Mouse (Mus musculus): ENCODE results near the gene Tnxb. TPM values are rescaled to one million over a fixed set of nuclear protein-coding genes. Genes with fewer than 3 reads are reported as not detected.

Gene Tnxb
- total RNA-seq, 1 experiment: 0.18 TPM

DNA sequence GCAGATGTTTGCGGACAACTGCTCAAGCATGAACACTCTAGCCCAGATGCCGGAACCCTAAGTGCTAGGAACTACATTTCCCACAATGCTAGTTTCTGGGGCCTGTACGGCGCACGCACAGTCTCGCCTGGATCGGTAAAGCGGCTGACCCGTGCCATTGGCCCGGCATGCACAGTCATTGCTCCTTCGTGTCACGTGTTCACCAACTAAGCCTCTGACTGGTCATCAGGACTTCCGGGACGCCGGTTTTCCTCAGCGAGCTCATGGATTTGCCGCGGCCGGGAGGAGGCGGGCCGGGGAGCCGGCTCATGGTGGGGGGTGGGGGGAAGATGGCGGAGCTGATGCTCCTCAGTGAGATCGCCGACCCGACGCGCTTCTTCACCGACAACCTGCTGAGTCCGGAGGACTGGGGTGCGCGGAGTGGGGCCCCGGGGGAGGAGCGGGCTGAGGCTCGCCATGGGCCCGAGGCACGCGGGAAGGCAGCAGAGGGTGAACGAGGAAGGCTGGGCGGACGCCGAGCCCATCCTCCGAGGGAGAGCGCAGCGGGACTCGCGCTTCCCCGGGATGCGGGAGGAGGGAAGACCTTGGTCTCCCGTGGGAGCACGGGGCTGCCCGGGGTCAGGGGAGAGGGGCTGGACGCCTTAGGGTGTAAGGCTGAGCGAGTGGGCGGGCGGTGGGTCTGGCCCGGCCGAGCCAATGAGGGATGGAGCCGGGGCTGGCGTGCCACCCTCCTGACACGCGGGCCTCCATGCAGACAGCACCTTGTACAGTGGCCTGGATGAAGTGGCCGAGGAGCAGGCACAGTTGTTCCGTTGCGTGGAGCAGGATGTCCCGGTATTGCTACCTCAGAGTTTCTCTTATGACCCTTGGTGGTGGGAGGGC is 23.2 kb upstream of the Tnxb start, which contains the start of gene Atf6b:
TSS of gene Atf6b (plus strand) at position 241 of the 882 bp plus-strand sequence.
- Histone ChIP-seq H3K36me3 (ENCODE audit: control insufficient read depth, insufficient read depth, low read length, poor library complexity, severe bottlenecking) (peaks cover 28% of the 10 kb centered on the region), H3K4me3 (ENCODE audit: insufficient read depth in 1 of 2, low read depth in 1 of 2, low read length in 2 of 2, poor library complexity in 1 of 2, severe bottlenecking in 1 of 2) (peak within 1 kb of the TSS; percentile 95), H3K4me1 (ENCODE audit: control insufficient read depth in 2 of 2, insufficient read depth in 2 of 2, low read length in 2 of 2, poor library complexity in 1 of 2) (peaks cover 0 to 11% of the 10 kb centered on the region in 2 experiments; a peak in 2 of 4 replicates), H3K9me3 (ENCODE audit: control insufficient read depth, insufficient read depth, low read depth, low read length) (no peaks in the 10 kb centered on the region), H3K27ac (ENCODE audit: insufficient read depth, low read depth, low read length, poor library complexity, severe bottlenecking) (peak within 1 kb of the TSS; percentile 49; the same call in 1 of the 2 replicates), H3K9ac (ENCODE audit: insufficient read depth, low read depth, low read length, poor library complexity, severe bottlenecking) (peak within 1 kb of the TSS; percentile 92)
- DNase-seq (ENCODE audit: low read depth, low spot score): peak; percentile 91
- in situ Hi-C loops (cut with MboI; ENCODE audit: low sequenced_read_pairs in 2 of 2, unreplicated experiment in 2 of 2): no loop called here
- TF ChIP-seq MAFK (IDR thresholded peaks at IDR 0.05; ENCODE audit: insufficient read depth, low read depth, low read length) (peak; percentile 30; the same call in 1 of the 2 replicates), ZNF384 (IDR thresholded peaks at IDR 0.05; ENCODE audit: low read depth, low read length) (no peak), CHD2 (IDR thresholded peaks at IDR 0.05; ENCODE audit: low read depth, low read length) (peak; percentile 76), HCFC1 (IDR thresholded peaks at IDR 0.05; ENCODE audit: borderline replicate concordance, insufficient read depth, low read length) (peak; percentile 94)

DNA sequence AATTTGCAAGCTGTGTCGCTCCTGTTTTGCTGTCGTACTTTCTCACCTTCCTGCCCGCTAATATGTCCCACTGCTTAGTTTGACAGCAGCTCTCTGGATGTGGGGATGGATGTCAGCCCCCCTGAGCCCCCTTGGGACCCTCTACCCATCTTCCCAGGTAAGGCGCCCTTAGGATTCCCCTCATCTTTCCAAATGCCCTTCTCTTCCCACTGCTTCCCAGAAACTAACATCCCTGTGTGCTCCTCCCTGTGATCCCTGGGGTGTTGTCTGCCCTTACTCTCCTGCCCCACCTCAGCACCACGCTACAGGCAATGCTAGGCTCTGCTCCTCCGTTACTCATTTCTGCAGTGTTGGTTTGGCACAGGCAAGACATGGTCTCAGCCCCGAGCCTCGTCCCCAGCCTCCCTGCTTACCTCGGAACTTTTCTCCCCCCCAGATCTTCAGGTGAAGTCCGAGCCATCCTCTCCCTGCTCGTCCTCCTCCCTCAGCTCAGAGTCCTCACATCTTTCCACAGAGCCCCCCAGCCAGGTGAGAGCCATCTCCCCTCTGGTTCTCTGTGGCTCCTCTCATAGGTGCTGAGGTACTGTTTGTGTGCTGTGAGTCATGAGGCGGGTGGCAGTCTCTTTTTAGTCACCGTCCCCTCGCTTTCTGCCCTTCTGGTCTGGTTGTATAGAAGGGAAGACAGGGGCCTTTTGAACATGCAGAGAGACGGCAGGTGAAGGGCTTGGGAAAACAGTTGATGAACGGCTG is 22.0 kb upstream of the Tnxb start:
- peaks cover 40% of the 10 kb centered on the region for H3K36me3 ChIP-seq (ENCODE audit: control insufficient read depth, insufficient read depth, low read length, poor library complexity, severe bottlenecking)
- no peak for DNase-seq (ENCODE audit: low read depth, low spot score)
- in situ Hi-C loops (cut with MboI; ENCODE audit: low sequenced_read_pairs in 2 of 2, unreplicated experiment in 2 of 2): no loop called here
- no peaks in the 10 kb centered on the region for H3K9me3 ChIP-seq (ENCODE audit: control insufficient read depth, insufficient read depth, low read depth, low read length)
- H3K4me3 ChIP-seq (ENCODE audit: insufficient read depth in 1 of 2, low read depth in 1 of 2, low read length in 2 of 2, poor library complexity in 1 of 2, severe bottlenecking in 1 of 2): no peak overlapping the region
- H3K9ac ChIP-seq (ENCODE audit: insufficient read depth, low read depth, low read length, poor library complexity, severe bottlenecking): no peak overlapping the region
- TF ChIP-seq HCFC1 (IDR thresholded peaks at IDR 0.05; ENCODE audit: borderline replicate concordance, insufficient read depth, low read length) (no peak), ZNF384 (IDR thresholded peaks at IDR 0.05; ENCODE audit: low read depth, low read length) (no peak), CHD2 (IDR thresholded peaks at IDR 0.05; ENCODE audit: low read depth, low read length) (no peak), ZC3H11A (IDR thresholded peaks at IDR 0.05; ENCODE audit: borderline replicate concordance, low read depth, low read length) (no peak), MAFK (IDR thresholded peaks at IDR 0.05; ENCODE audit: insufficient read depth, low read depth, low read length) (no peak)
- no peak overlapping the region for H3K27ac ChIP-seq (ENCODE audit: insufficient read depth, low read depth, low read length, poor library complexity, severe bottlenecking)
- H3K4me1 ChIP-seq (ENCODE audit: control insufficient read depth in 2 of 2, insufficient read depth in 2 of 2, low read length in 2 of 2, poor library complexity in 1 of 2): peaks cover 0 to 11% of the 10 kb centered on the region in 2 experiments; a peak in 2 of 4 replicates

DNA sequence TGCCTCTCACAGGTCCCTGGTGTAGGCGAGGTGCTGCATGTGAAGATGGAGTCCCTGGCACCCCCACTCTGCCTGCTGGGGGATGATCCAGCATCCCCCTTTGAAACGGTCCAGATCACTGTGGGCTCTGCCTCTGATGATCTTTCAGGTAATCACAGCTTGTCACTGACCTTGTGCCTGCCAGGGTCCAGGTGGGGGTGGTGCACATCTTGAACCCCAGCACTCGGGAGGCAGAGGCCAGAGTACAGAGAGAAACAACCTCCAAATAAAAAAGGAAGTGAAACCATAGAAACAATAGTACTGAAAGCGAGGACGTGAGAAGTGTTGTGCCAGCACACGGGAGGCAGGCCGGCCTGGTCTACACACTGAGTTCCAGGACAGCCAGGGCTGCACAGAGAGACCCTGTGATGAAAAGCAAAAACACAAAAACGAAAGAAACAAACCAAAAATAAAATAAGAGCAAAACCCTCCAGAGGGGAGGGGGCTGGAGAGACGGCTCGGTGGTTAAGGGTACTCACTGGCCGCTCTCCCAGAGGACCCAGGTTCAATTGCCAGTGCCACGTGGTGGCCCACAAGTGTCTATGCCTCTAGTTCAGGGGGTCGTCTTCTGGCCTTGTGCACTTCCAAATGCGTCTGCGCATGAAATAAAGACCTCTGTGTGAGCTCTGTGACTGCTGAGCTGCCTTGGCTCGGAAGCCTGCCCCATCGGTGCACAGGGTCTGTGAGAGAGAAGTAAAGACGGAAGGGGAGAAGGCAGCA is 21.1 kb upstream of the Tnxb start:
- in situ Hi-C loops (cut with MboI; ENCODE audit: low sequenced_read_pairs in 2 of 2, unreplicated experiment in 2 of 2): no loop called here
- no peak overlapping the region for H3K27ac ChIP-seq (ENCODE audit: insufficient read depth, low read depth, low read length, poor library complexity, severe bottlenecking)
- peaks cover 47% of the 10 kb centered on the region for H3K36me3 ChIP-seq (ENCODE audit: control insufficient read depth, insufficient read depth, low read length, poor library complexity, severe bottlenecking)
- no peak overlapping the region for H3K9ac ChIP-seq (ENCODE audit: insufficient read depth, low read depth, low read length, poor library complexity, severe bottlenecking)
- no peak for TF ChIP-seq HCFC1 (IDR thresholded peaks at IDR 0.05; ENCODE audit: borderline replicate concordance, insufficient read depth, low read length)
- no peak for TF ChIP-seq ZNF384 (IDR thresholded peaks at IDR 0.05; ENCODE audit: low read depth, low read length)
- TF ChIP-seq ZC3H11A (IDR thresholded peaks at IDR 0.05; ENCODE audit: borderline replicate concordance, low read depth, low read length): no peak
- TF ChIP-seq CHD2 (IDR thresholded peaks at IDR 0.05; ENCODE audit: low read depth, low read length): no peak
- no peak for TF ChIP-seq MAFK (IDR thresholded peaks at IDR 0.05; ENCODE audit: insufficient read depth, low read depth, low read length)
- no peaks in the 10 kb centered on the region for H3K9me3 ChIP-seq (ENCODE audit: control insufficient read depth, insufficient read depth, low read depth, low read length)
- H3K4me3 ChIP-seq (ENCODE audit: insufficient read depth in 1 of 2, low read depth in 1 of 2, low read length in 2 of 2, poor library complexity in 1 of 2, severe bottlenecking in 1 of 2): no peak overlapping the region
- no peak for DNase-seq (ENCODE audit: low read depth, low spot score)
- H3K4me1 ChIP-seq (ENCODE audit: control insufficient read depth in 2 of 2, insufficient read depth in 2 of 2, low read length in 2 of 2, poor library complexity in 1 of 2): peaks cover 0 to 9% of the 10 kb centered on the region in 2 experiments; a peak in 2 of 4 replicates

DNA sequence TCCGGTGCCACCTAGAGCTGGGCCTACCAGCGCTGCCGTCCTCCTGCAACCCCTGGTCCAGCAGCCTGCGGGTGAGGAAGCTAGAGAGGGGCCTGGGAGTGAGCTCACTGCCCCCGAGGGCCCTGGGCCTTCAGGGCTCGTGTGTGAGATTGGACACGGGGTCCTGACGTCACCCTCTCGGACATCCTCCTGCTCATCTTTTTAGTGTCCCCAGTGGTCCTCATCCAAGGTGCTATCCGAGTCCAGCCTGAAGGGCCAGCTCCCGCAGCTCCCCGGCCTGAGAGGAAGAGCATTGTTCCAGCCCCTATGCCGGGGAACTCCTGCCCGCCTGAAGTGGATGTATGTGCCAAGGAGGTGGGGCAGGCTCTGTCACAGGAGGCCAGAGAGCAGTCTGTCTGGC is 19.6 kb upstream of the Tnxb start:
- Histone ChIP-seq H3K36me3 (ENCODE audit: control insufficient read depth, insufficient read depth, low read length, poor library complexity, severe bottlenecking) (peaks cover 53% of the 10 kb centered on the region), H3K4me1 (ENCODE audit: control insufficient read depth in 2 of 2, insufficient read depth in 2 of 2, low read length in 2 of 2, poor library complexity in 1 of 2) (peaks cover 0 to 6% of the 10 kb centered on the region in 2 experiments; a peak in 2 of 4 replicates), H3K9me3 (ENCODE audit: control insufficient read depth, insufficient read depth, low read depth, low read length) (no peaks in the 10 kb centered on the region), H3K9ac (ENCODE audit: insufficient read depth, low read depth, low read length, poor library complexity, severe bottlenecking) (no peak overlapping the region), H3K4me3 (ENCODE audit: insufficient read depth in 1 of 2, low read depth in 1 of 2, low read length in 2 of 2, poor library complexity in 1 of 2, severe bottlenecking in 1 of 2) (no peak overlapping the region), H3K27ac (ENCODE audit: insufficient read depth, low read depth, low read length, poor library complexity, severe bottlenecking) (no peak overlapping the region)
- no peak for DNase-seq (ENCODE audit: low read depth, low spot score)
- TF ChIP-seq CHD2 (IDR thresholded peaks at IDR 0.05; ENCODE audit: low read depth, low read length) (no peak), MAFK (IDR thresholded peaks at IDR 0.05; ENCODE audit: insufficient read depth, low read depth, low read length) (no peak), HCFC1 (IDR thresholded peaks at IDR 0.05; ENCODE audit: borderline replicate concordance, insufficient read depth, low read length) (no peak), ZC3H11A (IDR thresholded peaks at IDR 0.05; ENCODE audit: borderline replicate concordance, low read depth, low read length) (no peak), ZNF384 (IDR thresholded peaks at IDR 0.05; ENCODE audit: low read depth, low read length) (no peak)
- in situ Hi-C loops (cut with MboI; ENCODE audit: low sequenced_read_pairs in 2 of 2, unreplicated experiment in 2 of 2): no loop called here
